Mouse (Mus musculus): ENCODE results near the gene Akr1a1. TPM values are rescaled to one million over a fixed set of nuclear protein-coding genes. Genes with fewer than 3 reads are reported as not detected.
"Not testable (repeated sequence)": the region's sequence is repeated elsewhere in the genome, so short reads cannot be mapped to it uniquely, and the experiment has no call there.

Akr1a1 gene
- total RNA-seq (2021): 100 to 1,000 TPM; 380 to 465 TPM

DNA sequence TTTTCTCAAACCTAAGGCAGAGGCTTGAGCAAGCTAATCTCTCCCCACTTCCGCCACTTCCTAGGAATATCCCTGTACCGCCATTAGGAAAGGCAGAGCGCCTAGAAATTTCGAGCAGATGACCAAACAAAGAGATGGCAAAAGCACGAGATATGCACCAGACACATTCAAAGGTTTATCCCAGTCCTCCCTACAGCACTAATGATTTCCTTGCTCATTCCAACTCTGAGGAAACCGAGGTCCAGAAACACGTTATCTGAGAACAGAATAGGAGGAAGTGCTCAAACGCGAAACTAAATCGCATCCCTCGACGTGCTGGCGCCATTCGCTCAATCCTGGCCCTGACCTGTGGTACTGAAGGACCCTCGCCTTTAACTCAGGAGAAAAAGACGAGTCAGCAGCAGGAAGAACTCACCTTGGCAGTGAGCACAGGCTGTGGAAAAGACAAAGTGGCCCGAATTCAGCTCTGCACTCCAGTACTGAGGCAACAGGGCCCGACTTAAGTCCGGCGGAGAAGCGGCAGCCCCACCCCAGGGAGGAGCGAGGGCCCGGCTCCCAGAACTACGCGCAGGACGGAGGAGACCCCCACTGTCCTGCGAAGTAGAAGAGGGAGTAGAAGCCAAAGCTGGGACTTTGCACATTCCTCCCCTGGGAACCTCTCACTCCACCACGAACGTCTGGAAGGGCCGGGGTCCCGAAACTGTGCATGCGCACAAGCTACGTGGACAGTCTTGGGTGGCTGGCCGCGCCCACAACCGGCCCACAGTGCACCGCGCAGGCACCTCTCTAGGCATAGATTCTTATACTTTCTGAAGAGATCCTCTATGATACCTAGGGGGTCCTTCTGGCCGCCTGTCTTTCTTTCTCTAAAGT, at the start of gene Akr1a1:
Gene Akr1a1, minus strand, starts transcription at position 757 of the 873 bp plus-strand sequence.
- intact Hi-C loops (cut with DNase I): loop anchor here (2.0 kb wide), 1 partner anchor 36 kb away; no protein-coding TSS in a partner anchor
- peak; percentile 94 for DNase-seq (ENCODE audit: low spot score in 2 of 2)

DNA sequence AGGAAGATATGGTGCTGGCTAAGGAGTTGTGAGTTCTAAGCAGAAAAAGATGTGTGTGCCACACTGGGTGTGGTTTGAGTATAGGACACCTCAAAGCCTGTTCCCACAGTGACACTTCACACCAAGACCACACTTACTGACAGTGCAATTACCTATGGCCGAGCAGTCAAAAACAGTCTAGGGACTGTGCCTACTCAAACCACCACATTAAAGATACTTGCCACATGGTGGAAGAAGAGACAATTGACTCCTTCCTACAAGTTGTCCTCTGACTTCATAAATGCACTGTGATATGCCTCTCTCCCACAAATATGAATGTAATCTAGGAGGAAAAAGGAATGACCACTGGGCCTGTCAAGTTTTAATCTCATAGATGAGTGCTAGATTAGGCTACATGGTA, 49.5 kb upstream of the Akr1a1 start:
- DNase-seq (ENCODE audit: low spot score in 2 of 2): no peak
- intact Hi-C loops (cut with DNase I): no loop called here

GRCm38 (mm10) chr4:116698693-116699342, 47.3 kb upstream of the Akr1a1 start:
- intact Hi-C loops (cut with DNase I): no loop called here
- DNase-seq (ENCODE audit: low spot score in 2 of 2): no peak

DNA sequence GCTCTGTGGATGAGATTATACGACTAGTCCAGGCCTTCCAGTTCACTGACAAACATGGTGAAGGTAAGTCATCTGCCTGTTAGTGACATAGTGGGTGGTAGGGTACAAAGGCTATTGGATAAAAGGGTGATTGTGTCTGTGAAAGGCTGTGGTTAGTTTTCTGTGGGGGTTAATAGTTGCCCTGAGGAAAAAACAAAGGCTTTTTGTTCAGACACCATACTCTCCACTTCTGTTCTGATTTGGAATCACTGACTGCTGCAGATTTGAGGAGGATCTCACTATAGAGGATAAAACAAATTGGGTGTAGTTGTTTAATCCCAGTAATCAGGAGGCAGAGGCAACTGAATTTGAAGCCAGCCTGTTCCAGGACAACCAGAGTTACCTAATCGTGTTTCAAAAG, 42.3 kb upstream of the Akr1a1 start:
- intact Hi-C loops (cut with DNase I): no loop called here
- no peak for DNase-seq (ENCODE audit: low spot score in 2 of 2)

DNA sequence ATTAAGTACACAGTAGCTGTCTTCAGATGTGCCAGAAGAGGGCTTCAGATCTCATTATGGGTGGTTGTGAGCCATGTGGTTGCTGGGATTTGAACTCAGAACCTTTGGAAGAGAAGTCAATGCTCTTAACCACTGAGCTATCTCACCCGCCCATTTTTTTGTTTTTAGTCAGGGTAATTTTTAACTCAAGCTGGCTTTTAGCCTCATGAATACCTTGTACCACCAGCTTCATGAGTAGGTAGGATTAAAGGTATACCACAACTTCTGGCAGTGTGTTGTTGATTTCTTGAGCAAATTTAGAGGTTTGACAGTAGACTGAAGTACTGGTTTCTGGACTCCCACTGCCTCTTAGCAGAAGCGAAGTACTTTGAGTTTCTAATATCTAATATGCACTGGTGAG, 40.7 kb upstream of the Akr1a1 start:
- no peak for DNase-seq (ENCODE audit: low spot score in 2 of 2)
- intact Hi-C loops (cut with DNase I): no loop called here

GRCm38 (mm10) chr4:116689309-116689876, 37.9 kb upstream of the Akr1a1 start:
- intact Hi-C loops (cut with DNase I): no loop called here
- DNase-seq (ENCODE audit: low spot score in 2 of 2): no peak

DNA sequence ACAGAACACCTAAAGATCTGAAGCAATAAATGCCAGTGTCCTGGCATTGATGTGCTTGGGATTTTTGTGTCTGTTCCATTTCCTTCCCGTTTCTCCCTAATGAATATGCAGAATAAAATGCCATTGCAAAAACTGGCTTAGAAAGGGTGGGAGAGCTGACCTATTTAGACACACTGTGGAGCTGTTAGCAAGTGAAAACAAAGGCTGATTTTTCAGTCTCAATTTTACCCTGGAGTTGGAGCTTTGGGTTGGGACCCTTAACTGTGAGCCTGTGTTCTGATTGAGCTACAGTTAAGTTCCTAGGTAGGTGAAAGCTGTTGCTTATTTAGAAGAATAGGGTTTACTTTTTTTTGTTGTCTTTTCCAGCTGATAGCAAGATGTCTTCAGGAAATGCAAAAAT, 35.6 kb upstream of the Akr1a1 start:
- no peak for DNase-seq (ENCODE audit: low spot score in 2 of 2)
- intact Hi-C loops (cut with DNase I): loop anchor here (2.0 kb wide), 1 partner anchor 36 kb away; the partner anchor contains the start of gene Akr1a1

GRCm38 (mm10) chr4:116685402-116686061, 34.1 kb upstream of the Akr1a1 start, which contains the start of gene Prdx1:
Gene Prdx1, plus strand, starts transcription at chr4:116685544.
- DNase-seq (ENCODE audit: low spot score in 2 of 2): peak; percentile 89 to 90
- intact Hi-C loops (cut with DNase I): loop anchor here (2.0 kb wide), 1 partner anchor 35 kb away; the partner anchor contains the start of gene Akr1a1

DNA sequence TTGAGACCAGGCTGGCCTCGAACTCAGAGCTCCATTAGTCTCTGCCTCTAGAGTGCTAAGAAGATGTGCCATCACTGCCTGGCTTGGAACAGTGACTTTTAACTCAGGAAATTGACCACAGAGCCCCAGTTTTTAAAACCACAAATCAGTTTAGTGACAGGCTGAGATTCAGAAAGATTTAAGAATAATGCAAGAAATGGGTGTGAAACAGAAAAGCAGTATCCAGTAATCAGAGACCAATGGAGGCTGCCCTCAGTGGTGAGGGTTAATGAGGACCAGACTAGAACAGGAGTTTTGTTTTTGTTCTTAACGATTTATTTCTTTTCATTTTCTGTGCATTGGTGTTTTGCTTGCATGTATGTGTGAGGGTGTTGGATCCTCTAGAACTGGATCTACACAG, 33.2 kb upstream of the Akr1a1 start:
- intact Hi-C loops (cut with DNase I): no loop called here

GRCm38 (mm10) chr4:116683957-116684356, 32.5 kb upstream of the Akr1a1 start:
- intact Hi-C loops (cut with DNase I): no loop called here
- DNase-seq (ENCODE audit: low spot score in 2 of 2): no peak

More for the DNA sequence above, 33.2 kb upstream of the Akr1a1 start:
- no peak for DNase-seq (ENCODE audit: low spot score in 2 of 2)

DNA sequence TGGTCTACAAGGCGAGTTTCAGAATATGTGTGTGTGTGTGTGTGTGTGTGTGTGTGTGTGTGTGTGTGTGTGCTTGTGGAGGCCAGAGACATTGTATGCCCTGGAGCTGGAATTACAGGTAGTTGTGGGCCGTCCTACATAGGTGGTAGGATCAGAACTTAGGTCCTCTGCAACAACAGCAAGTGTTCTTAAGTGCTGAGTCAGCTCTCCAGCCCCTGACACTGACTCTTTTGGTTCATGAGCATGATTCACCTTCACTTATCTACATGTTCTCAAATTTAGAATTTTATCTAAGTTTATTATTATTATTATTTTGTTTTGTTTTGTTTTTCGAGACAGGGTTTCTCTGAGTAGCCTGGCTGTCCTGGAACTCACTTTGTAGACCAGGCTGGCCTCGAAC, 29.0 kb upstream of the Akr1a1 start:
- intact Hi-C loops (cut with DNase I); DNase-seq (ENCODE audit: low spot score in 2 of 2): not testable (repeated sequence)

GRCm38 (mm10) chr4:116679141-116679540, 27.7 kb upstream of the Akr1a1 start:
- intact Hi-C loops (cut with DNase I): no loop called here
- no peak for DNase-seq (ENCODE audit: low spot score in 2 of 2)

DNA sequence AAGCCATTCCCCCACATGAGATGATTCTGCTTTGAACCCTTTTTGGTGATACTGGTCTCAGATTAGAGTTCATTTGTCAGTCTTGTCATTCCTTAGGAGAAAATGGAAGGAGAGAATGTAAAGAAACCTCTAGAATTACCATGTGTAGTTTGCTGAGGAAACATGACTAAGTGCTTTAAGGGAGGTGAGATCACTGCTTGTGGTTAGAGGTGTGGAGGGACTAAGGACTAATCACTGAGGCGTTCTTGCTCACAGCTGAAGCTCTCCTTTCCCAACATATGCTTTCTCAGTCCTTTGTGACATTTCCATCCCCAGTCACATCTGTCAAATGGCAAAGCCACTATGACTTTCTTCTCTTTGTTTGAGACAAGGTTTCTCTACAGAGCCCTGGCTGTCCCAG, 26.3 kb upstream of the Akr1a1 start:
- no peak for DNase-seq (ENCODE audit: low spot score in 2 of 2)
- intact Hi-C loops (cut with DNase I): no loop called here

DNA sequence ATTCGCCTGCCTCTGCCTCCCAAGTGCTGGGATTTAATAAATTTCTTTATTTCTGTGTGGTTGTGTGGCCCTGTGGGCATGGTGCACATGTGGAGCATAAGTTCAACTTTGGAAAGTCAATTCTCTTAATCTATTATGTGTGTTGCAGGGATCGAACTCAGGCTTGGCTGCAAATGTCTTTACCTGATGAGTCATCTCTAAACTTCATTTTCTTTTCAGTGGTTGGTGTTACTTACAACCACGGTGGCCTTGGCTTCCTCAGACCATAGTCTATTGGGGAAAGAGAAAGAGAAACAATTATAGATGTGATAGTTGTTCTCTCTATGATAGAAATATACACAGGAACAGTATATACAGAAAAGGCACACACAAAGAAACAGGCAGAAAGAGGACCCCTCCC, 24.5 kb upstream of the Akr1a1 start:
- DNase-seq (ENCODE audit: low spot score in 2 of 2): no peak

GRCm38 (mm10) chr4:116674761-116675160, 23.3 kb upstream of the Akr1a1 start:
- intact Hi-C loops (cut with DNase I); DNase-seq (ENCODE audit: low spot score in 2 of 2): not testable (repeated sequence)

More for the DNA sequence above, 24.5 kb upstream of the Akr1a1 start:
- intact Hi-C loops (cut with DNase I): no loop called here

DNA sequence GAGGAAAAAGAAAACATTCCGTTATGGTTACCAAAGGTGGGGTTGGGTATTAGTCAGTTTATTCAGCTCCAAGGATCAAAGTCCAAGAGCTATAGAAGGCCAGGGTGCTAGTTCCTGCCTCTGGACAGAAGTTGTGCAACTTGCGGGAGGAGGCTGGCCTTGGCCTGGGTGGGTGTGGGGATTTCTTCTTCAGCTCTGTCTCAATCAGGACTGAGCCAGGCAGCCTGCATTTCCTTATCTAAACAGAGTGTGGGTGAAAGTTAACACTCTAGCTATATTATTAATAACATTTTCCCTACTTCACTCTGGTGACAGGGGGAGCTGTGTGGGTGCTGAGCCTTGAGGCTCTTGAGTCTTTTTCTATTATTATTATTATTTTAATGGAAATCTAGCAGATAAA, 21.3 kb upstream of the Akr1a1 start:
- intact Hi-C loops (cut with DNase I): no loop called here
- no peak for DNase-seq (ENCODE audit: low spot score in 2 of 2)

DNA sequence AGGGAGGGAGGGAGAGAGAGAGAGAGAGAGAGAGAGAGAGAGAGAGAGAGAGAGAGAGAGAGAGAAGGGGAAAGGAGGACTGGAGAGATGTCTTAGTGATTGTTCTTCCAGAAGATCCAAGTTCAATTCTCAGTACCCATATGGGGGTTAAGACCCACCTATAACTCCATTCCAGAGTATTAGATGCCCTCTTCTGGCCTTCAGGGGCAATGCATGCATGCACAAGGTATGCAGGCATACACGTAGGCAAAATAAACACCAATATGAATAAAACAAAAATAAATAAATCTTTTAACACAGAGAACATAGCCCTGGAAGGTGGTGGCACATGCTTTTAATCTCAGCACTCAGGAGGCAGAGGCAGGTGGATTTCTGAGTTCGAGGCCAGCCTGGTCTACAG, 17.8 kb upstream of the Akr1a1 start:
- DNase-seq (ENCODE audit: low spot score in 2 of 2): no peak
- intact Hi-C loops (cut with DNase I): no loop called here

DNA sequence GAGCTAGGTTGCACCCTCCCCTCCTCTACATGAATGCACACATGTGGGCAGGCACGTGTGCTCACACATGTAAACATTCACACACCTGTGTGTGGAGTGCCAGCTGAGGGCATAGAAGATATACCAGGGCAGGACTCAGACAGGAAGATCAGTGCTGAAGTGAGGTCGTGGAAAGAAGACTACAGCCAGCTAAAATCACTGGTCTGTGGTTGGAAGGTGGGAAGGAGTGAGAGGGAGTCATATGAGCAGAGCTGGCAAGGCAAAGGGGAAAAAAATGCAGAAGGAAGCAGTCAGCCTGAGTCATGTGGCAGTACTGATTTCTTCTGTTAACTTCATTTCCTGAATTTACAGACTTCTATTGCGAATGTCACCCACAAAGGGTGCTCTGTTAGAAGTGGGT, 16.7 kb upstream of the Akr1a1 start:
- intact Hi-C loops (cut with DNase I): no loop called here
- no peak for DNase-seq (ENCODE audit: low spot score in 2 of 2)

- no peak for DNase-seq (ENCODE audit: low spot score in 2 of 2)
- intact Hi-C loops (cut with DNase I): no loop called here
Observed at GRCm38 (mm10) chr4:116666625-116667024, 15.1 kb upstream of the Akr1a1 start.

DNA sequence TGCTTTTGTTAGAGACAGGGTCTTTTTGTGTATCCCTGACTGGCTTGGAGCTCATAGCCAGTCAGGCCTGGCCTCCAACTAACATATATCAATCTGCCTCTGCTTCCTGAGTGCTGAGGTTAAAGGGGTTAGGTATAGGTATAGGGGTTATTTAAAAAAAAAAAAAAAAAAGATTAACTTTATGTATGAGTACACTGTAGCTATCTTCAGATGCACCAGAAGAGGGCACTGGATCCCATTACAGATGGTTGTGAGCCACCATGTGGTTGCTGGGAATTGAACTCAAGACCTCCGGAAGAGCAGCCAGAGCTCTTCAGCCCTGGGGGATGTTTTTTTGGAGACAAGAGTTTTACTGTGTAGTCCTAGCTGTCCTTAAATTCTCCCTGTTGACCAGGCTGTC, 10.5 kb upstream of the Akr1a1 start:
- DNase-seq (ENCODE audit: low spot score in 2 of 2): no peak
- intact Hi-C loops (cut with DNase I): no loop called here

Data from left cerebral cortex, postnatal 36 days (tissue).